Mouse (Mus musculus) limb, embryonic 10.5 days (tissue): ENCODE measurements at regions not wholly inside any gene's neighbourhood (a gene's known extent, or its start where the extent isn't known, plus 50 kb on each side); places are given as distances from the start of the nearest gene placed in this dataset.

Source experiments
- DNase-seq: peaks from one replicate; pipeline ENCODE4 v3.0.0-alpha.2; 2017; ENCODE audit warnings: low spot score
- H3K27ac ChIP-seq: fragments of 300-500 bp; sonication (generic); 2 replicates; pipeline ENCODE4 v1.5.1; 2016; ENCODE audit warnings: mild to moderate bottlenecking
- H3K27me3 ChIP-seq: fragments of 300-500 bp; sonication (generic); 2 replicates; pipeline ENCODE4 v1.6.1; 2016; ENCODE audit warnings: low read depth, mild to moderate bottlenecking; ENCODE audit not compliant: poor library complexity, severe bottlenecking
- H3K36me3 ChIP-seq: fragments of 300-500 bp; sonication (generic); 2 replicates; pipeline ENCODE4 v1.6.1; 2016; ENCODE audit warnings: mild to moderate bottlenecking, moderate library complexity
- H3K4me1 ChIP-seq: fragments of 300-500 bp; sonication (generic); 2 replicates; pipeline ENCODE4 v1.6.1; 2016
- H3K4me3 ChIP-seq: fragments of 300-500 bp; sonication (generic); 2 replicates; pipeline ENCODE4 v1.5.1; 2016; ENCODE audit warnings: mild to moderate bottlenecking, moderate library complexity
- H3K9me3 ChIP-seq: fragments of 300-500 bp; sonication (generic); replicated peaks from 2 replicates; pipeline ENCODE4 v1.6.1; 2016; ENCODE audit warnings: mild to moderate bottlenecking
- WGBS: fragments of 180-500 bp; shearing (Covaris S2); methylation state at CpG from one replicate; pipeline ENCODE4 v1.1.7; 2016; 5-methylcytosine and 5-hydroxymethylcytosine counted together

- WGBS, result 66% methylated on average over 1 of the region's 1 CpGs
- DNase-seq, result no peak
- Histone ChIP-seq H3K9me3 (no peaks in the 10 kb centered on the region), H3K4me3 (no peak overlapping the region), H3K4me1 (no peaks in the 10 kb centered on the region), H3K36me3 (no peaks in the 10 kb centered on the region), H3K27me3 (no peaks in the 10 kb centered on the region), H3K27ac (no peak overlapping the region)
Measured at GRCm38 (mm10) chr4:12837097-12837426, 665.2 kb upstream of the Fam92a start.

- Histone ChIP-seq H3K27ac (no peak overlapping the region), H3K9me3 (no peaks in the 10 kb centered on the region), H3K27me3 (no peaks in the 10 kb centered on the region), H3K4me1 (no peaks in the 10 kb centered on the region), H3K4me3 (no peak overlapping the region), H3K36me3 (no peaks in the 10 kb centered on the region)
- WGBS, result 59% methylated on average over 4 of the region's 4 CpGs
- DNase-seq, result no peak
Measured at GRCm38 (mm10) chr4:12836326-12837096, 664.7 kb upstream of the Fam92a start.

- Histone ChIP-seq H3K36me3 (no peaks in the 10 kb centered on the region), H3K27me3 (no peaks in the 10 kb centered on the region), H3K4me3 (no peak overlapping the region), H3K4me1 (no peaks in the 10 kb centered on the region), H3K9me3 (no peaks in the 10 kb centered on the region), H3K27ac (no peak overlapping the region)
- 97% methylated on average over 1 of the region's 1 CpGs for WGBS
- DNase-seq, result no peak
Measured at GRCm38 (mm10) chr4:12826419-12826818, 654.6 kb upstream of the Fam92a start.

GRCm38 (mm10) chr4:12814251-12814650 lies 642.4 kb upstream of the Fam92a start:
- 92% methylated on average over 2 of the region's 2 CpGs for WGBS
- Histone ChIP-seq H3K9me3 (no peaks in the 10 kb centered on the region), H3K4me3 (no peak overlapping the region), H3K4me1 (no peaks in the 10 kb centered on the region), H3K36me3 (no peaks in the 10 kb centered on the region), H3K27ac (no peak overlapping the region), H3K27me3 (no peaks in the 10 kb centered on the region)
- no peak for DNase-seq

- no peaks in the 10 kb centered on the region for H3K36me3 ChIP-seq
- DNase-seq, result no peak
- WGBS, result 93% methylated on average over 3 of the region's 3 CpGs
- H3K4me3 ChIP-seq, result no peak overlapping the region
- H3K27me3 ChIP-seq, result no peaks in the 10 kb centered on the region
- no peaks in the 10 kb centered on the region for H3K9me3 ChIP-seq
- H3K4me1 ChIP-seq, result no peaks in the 10 kb centered on the region
- H3K27ac ChIP-seq, result no peak overlapping the region
Measured at GRCm38 (mm10) chr4:12801186-12801585, 629.4 kb upstream of the Fam92a start.

GRCm38 (mm10) chr4:12799564-12799963 lies 627.7 kb upstream of the Fam92a start:
- no peaks in the 10 kb centered on the region for H3K36me3 ChIP-seq
- no peak overlapping the region for H3K4me3 ChIP-seq
- H3K4me1 ChIP-seq, result no peaks in the 10 kb centered on the region
- no peaks in the 10 kb centered on the region for H3K27me3 ChIP-seq
- 90% methylated on average over 5 of the region's 5 CpGs for WGBS
- no peak overlapping the region for H3K27ac ChIP-seq
- DNase-seq, result no peak
- H3K9me3 ChIP-seq, result no peaks in the 10 kb centered on the region

- H3K4me3 ChIP-seq, result no peak overlapping the region
- H3K9me3 ChIP-seq, result no peaks in the 10 kb centered on the region
- no peak for DNase-seq
- H3K36me3 ChIP-seq, result no peaks in the 10 kb centered on the region
- H3K4me1 ChIP-seq, result no peaks in the 10 kb centered on the region
- no peak overlapping the region for H3K27ac ChIP-seq
- H3K27me3 ChIP-seq, result no peaks in the 10 kb centered on the region
- 84% methylated on average over 11 of the region's 11 CpGs for WGBS
Measured at GRCm38 (mm10) chr4:12792764-12793422, 621.1 kb upstream of the Fam92a start.

GRCm38 (mm10) chr4:12791786-12792674 lies 620.2 kb upstream of the Fam92a start:
- DNase-seq, result no peak
- Histone ChIP-seq H3K36me3 (no peaks in the 10 kb centered on the region), H3K4me3 (no peak overlapping the region), H3K27me3 (no peaks in the 10 kb centered on the region), H3K9me3 (no peaks in the 10 kb centered on the region), H3K4me1 (peaks cover 8% of the 10 kb centered on the region), H3K27ac (no peak overlapping the region)
- WGBS, result 90% methylated on average over 9 of the region's 9 CpGs

GRCm38 (mm10) chr4:12785840-12786239 lies 614.0 kb upstream of the Fam92a start:
- 77% methylated on average over 4 of the region's 4 CpGs for WGBS
- Histone ChIP-seq H3K27me3 (no peaks in the 10 kb centered on the region), H3K36me3 (no peaks in the 10 kb centered on the region), H3K4me3 (no peak overlapping the region), H3K4me1 (peaks cover 32% of the 10 kb centered on the region), H3K27ac (peak overlapping the region; percentile 61; the same call in 1 of the 2 replicates), H3K9me3 (no peaks in the 10 kb centered on the region)
- DNase-seq, result no peak

GRCm38 (mm10) chr4:12784479-12784878 lies 612.7 kb upstream of the Fam92a start:
- no peaks in the 10 kb centered on the region for H3K27me3 ChIP-seq
- no peaks in the 10 kb centered on the region for H3K36me3 ChIP-seq
- H3K4me1 ChIP-seq, result peaks cover 32% of the 10 kb centered on the region
- WGBS, result 91% methylated on average over 3 of the region's 3 CpGs
- H3K9me3 ChIP-seq, result no peaks in the 10 kb centered on the region
- DNase-seq, result no peak
- H3K27ac ChIP-seq, result no peak overlapping the region
- H3K4me3 ChIP-seq, result no peak overlapping the region

- WGBS, result 90% methylated on average over 11 of the region's 11 CpGs
Measured at GRCm38 (mm10) chr4:12784068-12784467, 612.3 kb upstream of the Fam92a start.

GRCm38 (mm10) chr4:12781969-12782904 lies 610.4 kb upstream of the Fam92a start:
- Histone ChIP-seq H3K9me3 (no peaks in the 10 kb centered on the region), H3K27me3 (no peaks in the 10 kb centered on the region), H3K4me1 (peaks cover 26% of the 10 kb centered on the region), H3K27ac (peak overlapping the region; percentile 64), H3K36me3 (no peaks in the 10 kb centered on the region), H3K4me3 (no peak overlapping the region)
- 57% methylated on average over 10 of the region's 10 CpGs for WGBS
- DNase-seq, result no peak

More at GRCm38 (mm10) chr4:12784068-12784467, 612.3 kb upstream of the Fam92a start:
- Histone ChIP-seq H3K36me3 (no peaks in the 10 kb centered on the region), H3K4me3 (no peak overlapping the region), H3K27ac (no peak overlapping the region), H3K27me3 (no peaks in the 10 kb centered on the region), H3K4me1 (peaks cover 32% of the 10 kb centered on the region), H3K9me3 (no peaks in the 10 kb centered on the region)
- DNase-seq, result no peak
